Mouse (Mus musculus): ENCODE results near the gene Gps2. TPM values are rescaled to one million over a fixed set of nuclear protein-coding genes. Genes with fewer than 3 reads are reported as not detected.

The Gps2 gene
- polyA plus RNA-seq, 1 experiment from 2014 or later, result 84.5 TPM

DNA sequence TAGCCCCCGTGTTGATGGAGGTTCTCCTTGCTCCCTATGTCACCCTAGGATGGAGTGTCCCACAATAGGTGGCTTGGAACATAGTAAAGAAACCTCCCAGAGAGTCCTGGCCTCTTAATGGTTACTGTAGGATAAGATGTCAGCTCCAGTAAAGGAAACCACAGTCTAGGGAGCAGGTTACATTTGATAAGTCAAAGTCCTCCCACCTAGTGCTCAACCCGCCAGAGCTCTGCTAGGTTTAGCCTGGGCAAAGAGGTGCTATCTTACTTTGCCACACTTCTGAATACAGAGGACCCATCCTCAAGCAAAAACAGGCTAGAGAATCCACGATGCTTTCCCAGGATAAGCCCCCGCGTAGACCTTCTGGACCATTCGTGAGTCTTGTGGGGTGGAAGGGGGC, 34.7 kb upstream of the Gps2 start:
- no peaks in the 10 kb centered on the region for H3K9me3 ChIP-seq (replicated peaks)
- WGBS, result 85% methylated on average over 6 of the region's 6 CpGs
- H3K4me3 ChIP-seq (replicated peaks), result peak overlapping the region; percentile 58
- H3K4me2 ChIP-seq (replicated peaks), result peak overlapping the region; percentile 88
- no peak for ATAC-seq (ENCODE audit: insufficient number of reproducible peaks, low FRiP score, low TSS enrichment, low read depth)
- H3K36me3 ChIP-seq, result no peaks in the 10 kb centered on the region
- peaks cover 69% of the 10 kb centered on the region for H3K4me1 ChIP-seq
- H3K9ac ChIP-seq, result no peak overlapping the region
- H3K27me3 ChIP-seq, result no peaks in the 10 kb centered on the region
- peak overlapping the region; percentile 94 for H3K27ac ChIP-seq (replicated peaks)

GRCm38 (mm10) chr11:69879711-69880110, 34.0 kb upstream of the Gps2 start:
- Histone ChIP-seq H3K27me3 (no peaks in the 10 kb centered on the region), H3K36me3 (no peaks in the 10 kb centered on the region), H3K9ac (peak overlapping the region; percentile 58; the same call in 1 of the 2 replicates), H3K4me1 (peaks cover 69% of the 10 kb centered on the region), H3K27ac (replicated peaks) (peak overlapping the region; percentile 94), H3K9me3 (replicated peaks) (no peaks in the 10 kb centered on the region), H3K4me3 (replicated peaks) (peak overlapping the region; percentile 58), H3K4me2 (replicated peaks) (peak overlapping the region; percentile 88)
- 53% methylated on average over 15 of the region's 15 CpGs for WGBS
- ATAC-seq (ENCODE audit: insufficient number of reproducible peaks, low FRiP score, low TSS enrichment, low read depth), result no peak

- Histone ChIP-seq H3K9me3 (replicated peaks) (no peaks in the 10 kb centered on the region), H3K27me3 (no peaks in the 10 kb centered on the region), H3K9ac (peak overlapping the region; percentile 58), H3K36me3 (no peaks in the 10 kb centered on the region), H3K4me1 (peaks cover 66% of the 10 kb centered on the region), H3K4me2 (replicated peaks) (peak overlapping the region; percentile 88), H3K4me3 (replicated peaks) (peak overlapping the region; percentile 58), H3K27ac (replicated peaks) (peak overlapping the region; percentile 94)
- WGBS, result under 1% methylated on average over 18 of the region's 18 CpGs
- peak; percentile 30 for ATAC-seq (ENCODE audit: insufficient number of reproducible peaks, low FRiP score, low TSS enrichment, low read depth)
These were observed 33.2 kb upstream of the Gps2 start for GRCm38 (mm10) chr11:69880506-69880852.

GRCm38 (mm10) chr11:69880853-69881603, 32.7 kb upstream of the Gps2 start, which contains the start of gene Kctd11:
Kctd11 (minus strand) TSS chr11:69881406.
- H3K4me3 ChIP-seq (replicated peaks), result peak within 1 kb of the TSS; percentile 58
- H3K4me1 ChIP-seq, result peaks cover 60% of the 10 kb centered on the region
- no peaks in the 10 kb centered on the region for H3K36me3 ChIP-seq
- under 1% methylated on average over 46 of the region's 46 CpGs for WGBS
- no peaks in the 10 kb centered on the region for H3K27me3 ChIP-seq
- peak within 1 kb of the TSS; percentile 94 for H3K27ac ChIP-seq (replicated peaks)
- no peaks in the 10 kb centered on the region for H3K9me3 ChIP-seq (replicated peaks)
- peak within 1 kb of the TSS; percentile 58 for H3K9ac ChIP-seq
- ATAC-seq (ENCODE audit: insufficient number of reproducible peaks, low FRiP score, low TSS enrichment, low read depth), result peak; percentile 85
- peak within 1 kb of the TSS; percentile 88 for H3K4me2 ChIP-seq (replicated peaks)

DNA sequence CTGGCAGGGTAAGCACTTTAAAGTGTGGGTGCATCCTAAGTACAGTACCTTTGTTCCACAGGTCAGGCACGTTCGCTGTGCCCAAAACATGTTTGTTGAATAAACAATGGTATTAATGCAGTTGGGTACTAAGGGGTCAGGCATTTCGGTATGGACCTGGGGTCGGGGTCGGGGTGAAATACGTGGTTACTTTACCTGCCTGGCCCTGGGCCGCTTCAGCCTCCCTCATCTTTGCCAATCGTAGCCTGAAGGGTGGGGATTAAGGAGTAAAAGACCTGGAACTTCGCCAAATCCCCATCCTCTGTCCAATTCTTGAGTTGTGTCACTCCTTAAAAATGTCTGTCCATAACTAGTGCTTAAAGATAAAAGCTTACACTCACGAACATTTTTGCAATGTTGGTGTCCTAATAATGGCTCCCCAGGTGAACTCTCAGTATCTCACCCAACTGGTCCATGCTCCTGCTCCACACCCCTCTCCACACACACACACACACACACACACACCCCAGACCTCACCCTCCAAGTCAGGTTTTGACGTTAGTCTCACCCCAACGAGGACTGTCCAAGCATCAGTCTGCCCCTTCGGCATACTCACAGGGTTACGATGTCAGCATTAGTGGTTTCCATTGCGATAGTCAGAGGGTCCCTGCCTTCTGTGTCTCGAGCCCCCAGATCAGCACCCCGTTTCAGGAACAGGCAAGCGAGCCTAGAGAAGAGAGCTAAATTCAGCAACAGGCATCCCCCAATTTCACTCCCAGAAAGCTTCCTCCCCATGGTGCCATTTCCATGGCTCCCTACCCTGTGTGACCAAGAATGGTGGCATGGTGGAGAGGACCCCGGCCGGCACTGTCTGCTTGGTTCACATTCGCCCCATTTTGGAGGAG, 31.7 kb upstream of the Gps2 start:
- WGBS, result 57% methylated on average over 21 of the region's 21 CpGs

DNA sequence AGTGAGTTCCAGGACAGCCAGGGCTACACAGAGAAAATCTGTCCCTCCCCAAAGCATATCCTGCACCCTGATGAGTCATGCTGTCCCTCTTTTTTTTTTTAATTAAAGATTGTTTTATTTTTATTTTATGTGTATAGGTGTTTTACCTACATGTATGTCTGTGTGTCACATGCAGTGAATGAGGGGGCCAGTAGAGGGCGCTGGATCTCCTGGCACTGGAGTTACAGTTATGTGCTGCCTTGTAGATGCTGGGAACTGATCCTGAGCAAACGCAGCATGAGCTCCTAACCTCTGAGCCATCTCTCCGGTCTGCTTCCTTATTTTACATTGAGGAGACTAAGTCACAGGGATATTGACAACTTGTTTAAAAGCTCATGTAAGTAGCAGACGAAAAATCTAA, 30.6 kb upstream of the Gps2 start:
- Histone ChIP-seq H3K27ac (replicated peaks) (peak overlapping the region; percentile 58; the same call in 1 of the 2 replicates), H3K4me1 (peaks cover 40% of the 10 kb centered on the region), H3K9me3 (replicated peaks) (no peaks in the 10 kb centered on the region), H3K27me3 (no peaks in the 10 kb centered on the region), H3K9ac (no peak overlapping the region), H3K4me3 (replicated peaks) (no peak overlapping the region), H3K36me3 (no peaks in the 10 kb centered on the region), H3K4me2 (replicated peaks) (no peak overlapping the region)
- ATAC-seq (ENCODE audit: insufficient number of reproducible peaks, low FRiP score, low TSS enrichment, low read depth), result no peak
- WGBS, result 60% methylated on average over 4 of the region's 4 CpGs

More for the DNA sequence above, 31.7 kb upstream of the Gps2 start:
- Histone ChIP-seq H3K36me3 (no peaks in the 10 kb centered on the region), H3K9me3 (replicated peaks) (no peaks in the 10 kb centered on the region), H3K27ac (replicated peaks) (peak overlapping the region; percentile 94), H3K4me1 (peaks cover 50% of the 10 kb centered on the region), H3K9ac (peak overlapping the region; percentile 58; the same call in 1 of the 2 replicates), H3K4me3 (replicated peaks) (peak overlapping the region; percentile 58), H3K4me2 (replicated peaks) (peak overlapping the region; percentile 88), H3K27me3 (no peaks in the 10 kb centered on the region)
- no peak for ATAC-seq (ENCODE audit: insufficient number of reproducible peaks, low FRiP score, low TSS enrichment, low read depth)

- Histone ChIP-seq H3K27ac (replicated peaks) (peak overlapping the region; percentile 58; the same call in 1 of the 2 replicates), H3K4me1 (peaks cover 34% of the 10 kb centered on the region), H3K36me3 (no peaks in the 10 kb centered on the region), H3K4me2 (replicated peaks) (no peak overlapping the region), H3K27me3 (no peaks in the 10 kb centered on the region), H3K4me3 (replicated peaks) (no peak overlapping the region), H3K9me3 (replicated peaks) (no peaks in the 10 kb centered on the region), H3K9ac (no peak overlapping the region)
- WGBS, result 70% methylated on average over 8 of the region's 8 CpGs
- ATAC-seq (ENCODE audit: insufficient number of reproducible peaks, low FRiP score, low TSS enrichment, low read depth), result no peak
These were observed 30.0 kb upstream of the Gps2 start for GRCm38 (mm10) chr11:69883527-69884151.

GRCm38 (mm10) chr11:69884240-69884639, 29.4 kb upstream of the Gps2 start:
- H3K9me3 ChIP-seq (replicated peaks), result no peaks in the 10 kb centered on the region
- WGBS, result 70% methylated on average over 9 of the region's 9 CpGs
- H3K4me2 ChIP-seq (replicated peaks), result no peak overlapping the region
- no peak overlapping the region; the same call in 1 of the 2 replicates for H3K27ac ChIP-seq (replicated peaks)
- H3K36me3 ChIP-seq, result no peaks in the 10 kb centered on the region
- no peak overlapping the region for H3K9ac ChIP-seq
- H3K27me3 ChIP-seq, result no peaks in the 10 kb centered on the region
- no peak for ATAC-seq (ENCODE audit: insufficient number of reproducible peaks, low FRiP score, low TSS enrichment, low read depth)
- peaks cover 28% of the 10 kb centered on the region for H3K4me1 ChIP-seq
- no peak overlapping the region for H3K4me3 ChIP-seq (replicated peaks)

DNA sequence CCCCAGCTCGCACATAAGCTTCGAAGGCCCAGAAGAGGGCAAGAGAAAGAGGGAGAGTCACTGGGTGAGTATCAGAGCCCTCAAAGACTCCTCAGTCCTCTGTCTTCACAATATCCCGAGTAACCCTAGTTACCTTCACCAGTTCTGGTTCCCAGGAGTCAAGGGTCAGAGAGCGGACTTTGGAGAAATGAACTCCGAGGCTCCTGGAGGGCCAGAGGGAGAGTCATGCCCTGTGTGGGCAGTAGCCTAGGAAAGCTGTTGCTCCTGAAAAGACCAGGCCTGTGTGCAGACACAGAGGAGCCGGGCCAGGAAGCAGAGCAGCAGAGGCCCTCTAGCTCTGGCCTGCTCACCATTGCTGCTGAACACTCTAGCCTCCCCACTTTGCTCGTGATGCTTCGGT, 29.0 kb upstream of the Gps2 start:
- Histone ChIP-seq H3K36me3 (no peaks in the 10 kb centered on the region), H3K27me3 (no peaks in the 10 kb centered on the region), H3K9me3 (replicated peaks) (no peaks in the 10 kb centered on the region), H3K27ac (replicated peaks) (no peak overlapping the region), H3K4me1 (peaks cover 24% of the 10 kb centered on the region), H3K9ac (no peak overlapping the region), H3K4me2 (replicated peaks) (no peak overlapping the region), H3K4me3 (replicated peaks) (no peak overlapping the region)
- 75% methylated on average over 8 of the region's 8 CpGs for WGBS
- ATAC-seq (ENCODE audit: insufficient number of reproducible peaks, low FRiP score, low TSS enrichment, low read depth), result no peak

- 65% methylated on average over 8 of the region's 8 CpGs for WGBS
- H3K4me2 ChIP-seq (replicated peaks), result no peak overlapping the region
- ATAC-seq (ENCODE audit: insufficient number of reproducible peaks, low FRiP score, low TSS enrichment, low read depth), result no peak
These were observed 26.6 kb upstream of the Gps2 start for GRCm38 (mm10) chr11:69886907-69887635.

More at GRCm38 (mm10) chr11:69886907-69887635, 26.6 kb upstream of the Gps2 start:
- Histone ChIP-seq H3K27me3 (no peaks in the 10 kb centered on the region), H3K9me3 (replicated peaks) (no peaks in the 10 kb centered on the region), H3K27ac (replicated peaks) (no peak overlapping the region), H3K4me1 (0 out of 2 replicates have a peak, but pooled peaks cover 4% of the 10 kb centered on the region), H3K9ac (no peak overlapping the region), H3K36me3 (no peaks in the 10 kb centered on the region), H3K4me3 (replicated peaks) (no peak overlapping the region)
